Mouse (Mus musculus) liver, adult (tissue): ENCODE data around the gene Cela2a.

ENCODE experiments used
- GATA4 ChIP-seq: IDR thresholded peaks from 2 replicates; pipeline ENCODE4 v1.6.1; 2014; ENCODE audit warnings: mild to moderate bottlenecking, low read length; ENCODE audit not compliant: insufficient replicate concordance

Gene Cela2a

GRCm38 (mm10) chr4:141792554-141793281 lies 33.2 kb downstream of the Cela2a start:
- TF ChIP-seq GATA4 = no peak

- no peak for TF ChIP-seq GATA4
Observed at GRCm38 (mm10) chr4:141791951-141792350, 34.0 kb downstream of the Cela2a start.

- no peak for TF ChIP-seq GATA4
Observed at GRCm38 (mm10) chr4:141791486-141791885, 34.5 kb downstream of the Cela2a start.

- peak; percentile 71; the same call in 1 of the 2 replicates for TF ChIP-seq GATA4
Observed at GRCm38 (mm10) chr4:141790524-141790990, 35.4 kb downstream of the Cela2a start, which contains the start of gene Dnajc16. Gene Dnajc16, minus strand, starts transcription at chr4:141790931.

GRCm38 (mm10) chr4:141789564-141790218 lies 36.3 kb downstream of the Cela2a start:
- TF ChIP-seq GATA4 = no peak

GRCm38 (mm10) chr4:141787462-141787861 lies 38.5 kb downstream of the Cela2a start:
- no peak for TF ChIP-seq GATA4

- no peak for TF ChIP-seq GATA4
Observed at GRCm38 (mm10) chr4:141787046-141787445, 38.9 kb downstream of the Cela2a start.

- no peak for TF ChIP-seq GATA4
Observed at GRCm38 (mm10) chr4:141786141-141786540, 39.8 kb downstream of the Cela2a start.

GRCm38 (mm10) chr4:141784835-141785234 lies 41.1 kb downstream of the Cela2a start:
- TF ChIP-seq GATA4 = no peak

- no peak for TF ChIP-seq GATA4
Observed at GRCm38 (mm10) chr4:141781201-141781985, 44.6 kb downstream of the Cela2a start.

GRCm38 (mm10) chr4:141779828-141780227 lies 46.1 kb downstream of the Cela2a start:
- no peak for TF ChIP-seq GATA4

- no peak for TF ChIP-seq GATA4
Observed at GRCm38 (mm10) chr4:141771823-141772222, 54.1 kb downstream of the Cela2a start.

- no peak for TF ChIP-seq GATA4
Observed at GRCm38 (mm10) chr4:141769501-141770160, 56.3 kb downstream of the Cela2a start.

- TF ChIP-seq GATA4 = peak; percentile 55; the same call in 1 of the 2 replicates
Observed at GRCm38 (mm10) chr4:141767353-141768036, 58.5 kb downstream of the Cela2a start.
